Mouse (Mus musculus): ENCODE results near the gene Necap1. TPM values are rescaled to one million over a fixed set of nuclear protein-coding genes. Genes with fewer than 3 reads are reported as not detected.

Gene Necap1
- total RNA-seq, 4 experiments from 2014 or later, result 179 to 215 (median 196) TPM

- no peak for DNase-seq (ENCODE audit: low spot score in 2 of 2)
Measured at GRCm38 (mm10) chr6:122883603-122884002, 9.3 kb downstream of the Necap1 start.

GRCm38 (mm10) chr6:122889599-122889998, 15.3 kb downstream of the Necap1 start:
- no peak for DNase-seq (ENCODE audit: low spot score in 2 of 2)

- peak; percentile 21 to 39 for DNase-seq (ENCODE audit: low spot score in 2 of 2)
Measured at GRCm38 (mm10) chr6:122892442-122893049, 18.3 kb downstream of the Necap1 start.

GRCm38 (mm10) chr6:122919922-122920321, 45.6 kb downstream of the Necap1 start:
- DNase-seq (ENCODE audit: low spot score in 2 of 2), result no peak

- no peak for DNase-seq (ENCODE audit: low spot score in 2 of 2)
Measured at GRCm38 (mm10) chr6:122921451-122921850, 47.2 kb downstream of the Necap1 start, which contains the start of gene Clec4a1. Gene Clec4a1 (plus strand): TSS chr6:122921848.

GRCm38 (mm10) chr6:122934845-122935244, 60.6 kb downstream of the Necap1 start:
- DNase-seq (ENCODE audit: low spot score in 2 of 2), result no peak

Small RNAs within 50 kb of the gene (microRNA-seq; reads per million reads assigned to microRNA genes)
- 0 to 4.6 reads per million in 2 experiments for gene Mir7231

Other genes starting within 250 kb of the Necap1 start
- gene Dppa3, start 248.1 kb upstream of the Necap1 start, total RNA-seq (2022), result not detected
- gene Nanog, start 167.0 kb upstream of the Necap1 start, total RNA-seq (2022), result not detected
- 100 to 1,000 TPM in 3 of 4 experiments, 10 to 100 TPM in 1; 95.5 to 112 (median 107) TPM for gene Slc2a3, start 72.8 kb upstream of the Necap1 start, total RNA-seq (2022)
- gene Foxj2, start 54.6 kb upstream of the Necap1 start, total RNA-seq (2022), result 10 to 100 TPM; 27.5 to 28.4 (median 28.0) TPM
- 1 to 10 TPM in 3 of 4 experiments, under 1 TPM in 1; 0.78 to 6.1 (median 2.8) TPM for gene C3ar1, start 18.3 kb upstream of the Necap1 start, total RNA-seq (2022)
- under 1 TPM; 0.23 to 0.71 (median 0.27) TPM for gene Clec4a1, start 47.4 kb downstream of the Necap1 start, total RNA-seq (2022)
- gene Clec4a3, start 78.0 kb downstream of the Necap1 start, total RNA-seq (2022), result 1 to 10 TPM; 1.1 to 2.9 (median 1.5) TPM
- not detected for gene Clec4a4, start 115.9 kb downstream of the Necap1 start, total RNA-seq (2022)
- not detected for gene Clec4b1, start 175.5 kb downstream of the Necap1 start, total RNA-seq (2022)
- 1 to 10 TPM; 1.0 to 2.5 (median 2.0) TPM for gene Clec4a2, start 232.0 kb downstream of the Necap1 start, total RNA-seq (2022)

Data from left cerebral cortex, adult 8-10 months (tissue).